Mouse (Mus musculus) brain, embryonic 14.5 days (tissue): ENCODE measurements around the gene Ifitm10.

ENCODE experiments used
- CTCF ChIP-seq: fragments of 200-500 bp; IDR thresholded peaks from 2 replicates; pipeline ENCODE4 v1.5.1; 2012; ENCODE audit warnings: inconsistent platforms, mild to moderate bottlenecking, moderate library complexity, borderline replicate concordance; ENCODE audit not compliant: insufficient read depth, insufficient read length; ENCODE audit errors: extremely low read depth
- POLR2A ChIP-seq: fragments of 200-500 bp; IDR thresholded peaks from 2 replicates; pipeline ENCODE4 v1.6.1; 2012; ENCODE audit warnings: mild to moderate bottlenecking, inconsistent platforms, borderline replicate concordance; ENCODE audit not compliant: poor library complexity, insufficient read depth, insufficient read length, severe bottlenecking; ENCODE audit errors: extremely low read depth

GRCm38 (mm10) chr7:142354661-142355233, 18.8 kb downstream of the Ifitm10 start:
- TF ChIP-seq CTCF (no peak), POLR2A (no peak)
